Mouse (Mus musculus): Measurements from ENCODE around the gene Dnah7b. TPM values are rescaled to one million over a fixed set of nuclear protein-coding genes. Genes with fewer than 3 reads are reported as not detected.
"Not testable (repeated sequence)": the region's sequence is repeated elsewhere in the genome, so short reads cannot be mapped to it uniquely, and the experiment has no call there.

The Dnah7b gene
- total and polyA plus RNA-seq, 3 experiments, result 0.42 to 0.73 (median 0.55) TPM

- H3K27me3 ChIP-seq (ENCODE audit: control insufficient read depth, insufficient read depth, low read length), result no peaks in the 10 kb centered on the region
- no peak for DNase-seq
- intact Hi-C loops (cut with DNase I), result no loop called here
- no peak for TF ChIP-seq EP300 (IDR thresholded peaks at IDR 0.05; ENCODE audit: insufficient read depth, low read depth, low read length)
- TF ChIP-seq CTCF (IDR thresholded peaks at IDR 0.05), result no peak
- TF ChIP-seq POLR2A (IDR thresholded peaks at IDR 0.05; ENCODE audit: insufficient read depth, low read depth, low read length), result no peak
- no peak overlapping the region for H3K27ac ChIP-seq
- no peaks in the 10 kb centered on the region for H3K4me1 ChIP-seq (ENCODE audit: control insufficient read depth, insufficient read depth, low read length)
- H3K4me3 ChIP-seq, result no peak overlapping the region
- no peaks in the 10 kb centered on the region for H3K79me2 ChIP-seq (replicated peaks; ENCODE audit: control insufficient read depth, insufficient read depth, low read length)
- WGBS, result 43% methylated on average over 6 of the region's 6 CpGs
- no peaks in the 10 kb centered on the region for H3K36me3 ChIP-seq (ENCODE audit: control insufficient read depth, insufficient read depth, low read length)
- H3K9ac ChIP-seq (ENCODE audit: low read depth, low read length), result no peak overlapping the region
Measured at GRCm38 (mm10) chr1:46408324-46409115, 342.4 kb downstream of the Dnah7b start.

DNA sequence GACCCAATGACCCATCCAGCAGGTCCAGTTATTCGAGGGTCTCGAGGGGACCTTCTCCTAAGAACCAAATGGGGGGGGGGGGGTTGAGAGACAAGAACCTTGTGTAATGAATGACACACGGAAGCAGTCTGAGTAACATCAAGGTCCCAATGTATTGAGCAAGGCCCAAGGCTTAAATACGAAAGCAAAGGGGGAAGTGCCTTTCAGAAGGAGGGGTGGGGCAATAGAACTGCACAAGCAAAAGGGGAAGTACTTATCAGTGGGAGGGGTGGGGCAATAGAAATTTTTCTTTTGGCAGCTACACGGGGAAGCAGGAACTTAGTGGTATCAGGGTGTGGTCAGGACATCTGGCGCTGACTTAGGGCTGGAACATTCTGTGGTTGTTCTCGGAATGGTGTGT, 348.7 kb downstream of the Dnah7b start:
- H3K4me3 ChIP-seq; H3K79me2 ChIP-seq (replicated peaks; ENCODE audit: control insufficient read depth, insufficient read depth, low read length); H3K27me3 ChIP-seq (ENCODE audit: control insufficient read depth, insufficient read depth, low read length); DNase-seq; H3K9ac ChIP-seq (ENCODE audit: low read depth, low read length); H3K27ac ChIP-seq; intact Hi-C loops (cut with DNase I); H3K36me3 ChIP-seq (ENCODE audit: control insufficient read depth, insufficient read depth, low read length); H3K4me1 ChIP-seq (ENCODE audit: control insufficient read depth, insufficient read depth, low read length): not testable (repeated sequence)
- 57% methylated on average over 7 of the region's 7 CpGs for WGBS

- H3K36me3 ChIP-seq (ENCODE audit: control insufficient read depth, insufficient read depth, low read length); H3K27ac ChIP-seq; H3K4me3 ChIP-seq; DNase-seq; H3K9ac ChIP-seq (ENCODE audit: low read depth, low read length); intact Hi-C loops (cut with DNase I); H3K4me1 ChIP-seq (ENCODE audit: control insufficient read depth, insufficient read depth, low read length); H3K27me3 ChIP-seq (ENCODE audit: control insufficient read depth, insufficient read depth, low read length); H3K79me2 ChIP-seq (replicated peaks; ENCODE audit: control insufficient read depth, insufficient read depth, low read length): not testable (repeated sequence)
- peak; percentile 70 for TF ChIP-seq CTCF (IDR thresholded peaks at IDR 0.05)
- WGBS, result 16% methylated on average over 3 of the region's 3 CpGs
Measured at GRCm38 (mm10) chr1:46416946-46417345, 350.8 kb downstream of the Dnah7b start.

DNA sequence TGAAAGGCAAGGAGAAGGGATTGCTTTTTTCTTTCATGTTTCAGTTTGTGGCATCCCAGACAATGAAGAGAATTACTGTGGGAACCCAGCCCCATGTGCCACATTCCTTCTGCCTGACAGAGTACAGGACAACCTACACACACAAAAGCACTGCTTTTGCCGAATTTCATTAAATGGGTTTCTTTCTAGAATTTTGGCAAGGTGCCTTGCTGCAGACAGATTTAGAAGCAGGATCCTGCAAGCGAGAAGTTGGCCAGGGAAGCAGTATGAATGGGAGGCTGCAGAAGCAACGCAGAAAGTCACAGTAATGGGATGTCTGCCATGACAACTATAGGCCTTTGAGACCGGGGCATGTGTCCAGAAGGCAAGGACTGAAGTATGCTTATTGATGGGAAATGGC, 352.9 kb downstream of the Dnah7b start:
- WGBS, result 35% methylated on average over 4 of the region's 4 CpGs
- intact Hi-C loops (cut with DNase I); DNase-seq; H3K4me1 ChIP-seq (ENCODE audit: control insufficient read depth, insufficient read depth, low read length); H3K79me2 ChIP-seq (replicated peaks; ENCODE audit: control insufficient read depth, insufficient read depth, low read length); H3K4me3 ChIP-seq; H3K27ac ChIP-seq; H3K36me3 ChIP-seq (ENCODE audit: control insufficient read depth, insufficient read depth, low read length); H3K9ac ChIP-seq (ENCODE audit: low read depth, low read length); H3K27me3 ChIP-seq (ENCODE audit: control insufficient read depth, insufficient read depth, low read length): not testable (repeated sequence)

Other genes starting within 250 kb of the Dnah7b start
- not detected for gene Gm5269, start 176.0 kb upstream of the Dnah7b start, total RNA-seq (2021)
- not detected in 2 replicates for gene Gm5269, start 176.0 kb upstream of the Dnah7b start, polyA plus RNA-seq (2012; rRNA removed)
- gene Slc40a1, start 139.8 kb upstream of the Dnah7b start, total RNA-seq (2021), result 10 to 100 TPM; 13.5 to 19.5 TPM
- 7.4 and 18.4 TPM in 2 replicates for gene Slc40a1, start 139.8 kb upstream of the Dnah7b start, polyA plus RNA-seq (2012; rRNA removed)

Measured in heart, adult 2 months (tissue).